Mouse (Mus musculus) cerebellum, adult 2 months (tissue): ENCODE data around the gene Id2.

ENCODE experiments used
- CTCF ChIP-seq: fragments of 200-500 bp; IDR thresholded peaks from 2 replicates; pipeline ENCODE4 v1.5.1; 2011; ENCODE audit warnings: low read depth, mild to moderate bottlenecking, control low read depth, low read length, moderate library complexity, borderline replicate concordance; ENCODE audit not compliant: insufficient read depth
- POLR2A ChIP-seq: fragments of 200-500 bp; IDR thresholded peaks from 2 replicates; pipeline ENCODE4 v1.6.1; 2011; ENCODE audit warnings: low read length, control low read depth, borderline replicate concordance; ENCODE audit not compliant: insufficient read depth

DNA sequence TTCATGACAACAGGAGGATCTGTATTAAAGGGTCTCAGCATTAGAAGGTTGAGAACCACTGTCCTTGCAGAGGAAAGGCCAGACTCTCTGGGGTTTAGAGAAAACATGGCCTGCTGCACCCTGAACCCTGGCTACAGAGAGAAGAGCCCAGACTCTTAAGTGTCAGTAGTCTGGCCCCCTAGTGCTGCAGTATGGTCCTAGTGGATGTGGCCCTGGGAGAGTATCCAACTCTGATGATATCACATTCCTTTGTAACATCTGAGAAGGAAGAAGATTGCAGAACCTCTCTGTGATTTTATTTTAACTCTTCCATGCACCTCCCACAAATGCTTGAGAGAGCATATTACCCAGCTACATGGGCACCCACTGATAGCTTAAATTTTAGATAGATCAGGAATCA is 7.6 kb upstream of the Id2 start:
- TF ChIP-seq CTCF = no peak
- no peak for TF ChIP-seq POLR2A
